Mouse (Mus musculus) cerebellum, adult 2 months (tissue): ENCODE measurements around the gene Gm27235.

ENCODE experiments used
- CTCF ChIP-seq: fragments of 200-500 bp; IDR thresholded peaks from 2 replicates; pipeline ENCODE4 v1.5.1; 2011; ENCODE audit warnings: low read depth, mild to moderate bottlenecking, control low read depth, low read length, moderate library complexity, borderline replicate concordance; ENCODE audit not compliant: insufficient read depth
- POLR2A ChIP-seq: fragments of 200-500 bp; IDR thresholded peaks from 2 replicates; pipeline ENCODE4 v1.6.1; 2011; ENCODE audit warnings: low read length, control low read depth, borderline replicate concordance; ENCODE audit not compliant: insufficient read depth

DNA sequence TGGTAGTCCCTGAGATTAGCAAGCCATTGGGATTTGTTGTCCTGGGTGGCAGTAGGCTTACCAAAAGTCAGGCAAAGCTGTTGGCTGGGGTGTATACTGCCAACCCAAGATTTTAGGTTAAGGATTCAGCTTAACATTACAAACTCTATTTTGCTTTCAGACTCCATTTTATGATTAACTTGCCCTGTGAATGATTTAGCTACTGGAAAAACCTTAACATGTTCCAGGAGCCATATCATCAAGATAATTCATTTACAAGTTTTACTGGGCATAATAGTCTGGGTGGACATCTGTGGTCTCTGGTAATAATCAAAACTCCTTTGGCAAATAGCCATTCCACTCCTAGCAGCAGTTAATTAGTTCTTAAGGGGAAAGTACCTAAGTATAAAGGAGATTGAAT lies 8.2 kb upstream of the Gm27235 start:
- TF ChIP-seq POLR2A, result no peak
- TF ChIP-seq CTCF, result no peak
